Mouse (Mus musculus) lung, embryonic 15.5 days (tissue): ENCODE measurements around the gene Vipas39. TPM values are rescaled to one million over a fixed set of nuclear protein-coding genes. Genes with fewer than 3 reads are reported as not detected.
A peak's percentile ranks its signal among the peaks of the same experiment; 100 is the strongest.

Experiments used
- ATAC-seq: fragments of 200-750 bp; cut with Nextera tagmentation; 2 replicates; pipeline ENCODE4 v1.8.0; 2017; ENCODE audit warnings: moderate number of reproducible peaks, borderline replicate concordance; ENCODE audit not compliant: low FRiP score, low TSS enrichment; ENCODE audit errors: extremely low read depth
- H3K27ac ChIP-seq: fragments of 300-500 bp; sonication (generic); 2 replicates; pipeline ENCODE4 v1.5.1; 2015; ENCODE audit warnings: moderate library complexity, mild to moderate bottlenecking, inconsistent platforms
- H3K27me3 ChIP-seq: fragments of 300-500 bp; sonication (generic); 2 replicates; pipeline ENCODE4 v1.6.1; 2015; ENCODE audit warnings: inconsistent platforms
- H3K36me3 ChIP-seq: fragments of 300-500 bp; sonication (generic); 2 replicates; pipeline ENCODE4 v1.6.1; 2015; ENCODE audit warnings: inconsistent platforms
- H3K4me1 ChIP-seq: fragments of 300-500 bp; sonication (generic); 2 replicates; pipeline ENCODE4 v1.6.1; 2015; ENCODE audit warnings: inconsistent platforms
- H3K4me2 ChIP-seq: fragments of 300-500 bp; sonication (generic); 2 replicates; pipeline ENCODE4 v1.6.1; 2015; ENCODE audit warnings: inconsistent platforms, mild to moderate bottlenecking, moderate library complexity
- H3K4me3 ChIP-seq: fragments of 300-500 bp; sonication (generic); 2 replicates; pipeline ENCODE4 v1.5.1; 2015; ENCODE audit warnings: mild to moderate bottlenecking, inconsistent platforms
- H3K9ac ChIP-seq: fragments of 300-500 bp; sonication (generic); 2 replicates; pipeline ENCODE4 v1.6.1; 2015; ENCODE audit warnings: inconsistent platforms
- H3K9me3 ChIP-seq: fragments of 300-500 bp; sonication (generic); 2 replicates; pipeline ENCODE4 v1.6.1; 2016; ENCODE audit warnings: inconsistent platforms
- WGBS: fragments of 180-500 bp; shearing (Covaris S2); methylation state at CpG from one replicate; pipeline ENCODE4 v1.1.7; 2015; 5-methylcytosine and 5-hydroxymethylcytosine counted together
- polyA plus RNA-seq: library from polyadenylated mRNA; unstranded; fragments of >200 nt; fragmentation: Nextera tagmentation; extraction: Ambion mirVana; gene quantifications from 2 replicates; pipeline ENCODE4 v1.2.1, GENCODE M21; 2015

The Vipas39 gene
- polyA plus RNA-seq, 1 experiment from 2014 or later = 40.7 TPM

- no peaks in the 10 kb centered on the region for H3K27me3 ChIP-seq
- 16% methylated on average over 11 of the region's 11 CpGs for WGBS
- H3K9ac ChIP-seq = peak overlapping the region; percentile 94
- no peaks in the 10 kb centered on the region for H3K9me3 ChIP-seq
- H3K36me3 ChIP-seq = peaks cover 44% of the 10 kb centered on the region
- H3K27ac ChIP-seq = no peak overlapping the region
- ATAC-seq = no peak
- H3K4me3 ChIP-seq = peak overlapping the region; percentile 89
- H3K4me2 ChIP-seq = peak overlapping the region; percentile 64
- peaks cover 17% of the 10 kb centered on the region for H3K4me1 ChIP-seq
Measured at GRCm38 (mm10) chr12:87265444-87265843, 612 bp downstream of the Vipas39 start.

DNA sequence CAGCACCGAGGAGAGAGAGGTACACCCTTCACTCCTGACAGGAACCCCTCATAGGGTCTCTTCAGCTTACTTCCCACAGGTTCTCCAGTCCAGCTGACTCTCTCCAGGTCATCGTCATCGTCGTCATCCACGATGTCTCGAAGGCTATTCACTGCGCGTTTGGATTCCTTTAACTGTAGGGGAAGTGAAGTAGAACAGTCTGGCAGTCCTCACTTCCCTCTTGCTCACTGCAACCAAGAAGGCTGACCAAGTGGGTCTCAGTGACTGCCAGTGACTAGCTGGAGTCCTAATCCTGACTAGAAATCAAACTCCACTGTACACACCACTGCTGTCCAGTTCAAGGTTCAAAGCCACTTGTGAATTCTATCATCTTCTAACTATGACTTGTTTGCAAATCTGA, 5.5 kb downstream of the Vipas39 start:
- Histone ChIP-seq H3K4me2 (no peak overlapping the region), H3K9ac (no peak overlapping the region), H3K27me3 (no peaks in the 10 kb centered on the region), H3K4me1 (peaks cover 7% of the 10 kb centered on the region; the same call in 1 of the 2 replicates), H3K36me3 (peaks cover 65% of the 10 kb centered on the region), H3K27ac (no peak overlapping the region), H3K4me3 (no peak overlapping the region), H3K9me3 (no peaks in the 10 kb centered on the region)
- 94% methylated on average over 8 of the region's 8 CpGs for WGBS
- ATAC-seq = no peak

- 93% methylated on average over 5 of the region's 5 CpGs for WGBS
- H3K4me2 ChIP-seq = no peak overlapping the region
- no peaks in the 10 kb centered on the region for H3K9me3 ChIP-seq
- no peaks in the 10 kb centered on the region for H3K4me1 ChIP-seq
- no peak overlapping the region for H3K27ac ChIP-seq
- no peaks in the 10 kb centered on the region for H3K27me3 ChIP-seq
- no peak overlapping the region for H3K4me3 ChIP-seq
- no peak for ATAC-seq
- H3K9ac ChIP-seq = no peak overlapping the region
- peaks cover 79% of the 10 kb centered on the region for H3K36me3 ChIP-seq
Measured at GRCm38 (mm10) chr12:87256629-87257028, 9.4 kb downstream of the Vipas39 start.

DNA sequence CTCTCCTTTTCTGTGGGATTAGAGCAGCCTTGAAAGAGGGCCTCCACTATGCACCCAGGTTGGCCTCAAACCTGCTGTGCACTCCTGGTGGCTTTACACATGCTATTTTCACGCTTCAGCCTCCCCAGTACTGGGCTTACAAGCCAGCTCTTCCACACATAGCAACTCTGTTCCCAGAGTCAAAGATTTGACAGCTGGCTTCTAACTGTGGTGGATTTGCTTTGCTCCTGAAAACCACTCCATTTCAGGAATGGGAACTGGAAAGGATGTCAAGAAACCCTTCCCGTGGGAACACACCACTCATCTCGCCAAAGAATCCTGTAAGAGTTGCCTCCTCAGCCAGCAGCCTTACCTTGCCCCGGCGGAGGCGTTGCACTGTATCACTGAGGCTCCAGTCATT, 12.2 kb downstream of the Vipas39 start:
- no peak for ATAC-seq
- Histone ChIP-seq H3K36me3 (peaks cover 82% of the 10 kb centered on the region), H3K4me1 (no peaks in the 10 kb centered on the region), H3K4me3 (no peak overlapping the region), H3K27me3 (no peaks in the 10 kb centered on the region), H3K4me2 (no peak overlapping the region), H3K9me3 (no peaks in the 10 kb centered on the region), H3K9ac (no peak overlapping the region), H3K27ac (no peak overlapping the region)
- 95% methylated on average over 6 of the region's 6 CpGs for WGBS

GRCm38 (mm10) chr12:87250161-87250560, 15.9 kb downstream of the Vipas39 start:
- 87% methylated on average over 6 of the region's 6 CpGs for WGBS
- H3K27ac ChIP-seq = no peak overlapping the region
- H3K9ac ChIP-seq = no peak overlapping the region
- H3K36me3 ChIP-seq = peaks cover 74% of the 10 kb centered on the region
- no peaks in the 10 kb centered on the region for H3K27me3 ChIP-seq
- no peak for ATAC-seq
- H3K4me1 ChIP-seq = no peaks in the 10 kb centered on the region
- no peak overlapping the region for H3K4me3 ChIP-seq
- H3K4me2 ChIP-seq = no peak overlapping the region
- H3K9me3 ChIP-seq = no peaks in the 10 kb centered on the region

DNA sequence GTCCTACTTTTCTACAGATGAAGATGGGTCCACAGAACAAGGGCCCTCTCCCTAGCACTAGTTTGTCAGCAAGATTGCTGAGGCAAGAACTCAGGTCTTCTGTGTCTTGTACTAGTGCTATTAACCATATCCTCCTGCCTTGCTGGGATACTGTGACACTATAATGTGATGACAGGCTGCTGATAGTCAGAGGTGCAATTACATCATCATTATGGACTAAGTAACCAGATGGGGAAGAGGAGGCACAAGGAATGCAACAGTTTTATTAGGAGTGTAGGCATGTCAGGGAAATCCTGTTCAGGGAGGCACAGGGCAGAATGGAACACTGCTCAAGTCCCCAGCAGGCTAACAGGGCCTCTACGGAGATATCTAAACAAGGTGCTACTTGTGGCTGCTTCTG, 27.4 kb downstream of the Vipas39 start, which contains the start of gene Noxred1:
Gene Noxred1 (minus strand): TSS at position 101 of the 400 bp plus-strand sequence.
- Histone ChIP-seq H3K9me3 (no peaks in the 10 kb centered on the region), H3K9ac (no peak within 1 kb of the TSS), H3K36me3 (peaks cover 39% of the 10 kb centered on the region), H3K27ac (no peak within 1 kb of the TSS), H3K4me3 (no peak within 1 kb of the TSS), H3K4me1 (no peaks in the 10 kb centered on the region), H3K27me3 (no peaks in the 10 kb centered on the region), H3K4me2 (no peak within 1 kb of the TSS)
- no peak for ATAC-seq
- WGBS = 88% methylated on average over 1 of the region's 1 CpGs

DNA sequence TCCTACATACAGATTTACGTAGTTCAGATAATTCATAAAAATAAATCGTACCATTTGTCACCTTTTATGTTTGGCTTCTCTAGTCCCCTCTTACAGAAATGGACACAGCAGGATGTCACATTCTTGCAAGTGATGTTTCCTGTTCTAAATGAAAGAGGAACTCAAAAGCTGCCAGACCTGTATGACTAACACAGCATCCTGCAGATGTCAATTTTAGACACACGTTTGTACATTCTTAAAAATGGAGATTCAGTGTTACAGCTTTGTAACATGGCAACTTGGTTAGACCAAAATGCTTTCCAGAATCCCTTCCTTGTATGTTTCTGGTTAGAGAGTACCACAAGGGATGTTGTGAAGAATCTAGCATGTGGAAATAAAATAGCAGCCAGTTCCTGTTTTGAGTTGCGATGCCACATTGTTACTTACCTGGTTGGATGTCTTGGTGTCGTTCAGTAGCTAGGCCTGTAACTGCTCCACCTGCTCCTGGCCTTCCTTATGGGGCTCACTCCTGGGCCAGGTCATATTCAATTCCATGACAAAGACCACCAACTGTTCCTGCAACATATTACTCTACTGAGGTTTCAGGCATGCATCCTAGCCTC, 29.1 kb downstream of the Vipas39 start:
- WGBS = 80% methylated on average over 5 of the region's 5 CpGs
- H3K4me3 ChIP-seq = no peak overlapping the region
- H3K36me3 ChIP-seq = peaks cover 33% of the 10 kb centered on the region
- H3K9me3 ChIP-seq = no peaks in the 10 kb centered on the region
- ATAC-seq = no peak
- H3K4me1 ChIP-seq = no peaks in the 10 kb centered on the region
- H3K27me3 ChIP-seq = no peaks in the 10 kb centered on the region
- no peak overlapping the region for H3K4me2 ChIP-seq
- H3K9ac ChIP-seq = no peak overlapping the region
- no peak overlapping the region for H3K27ac ChIP-seq

GRCm38 (mm10) chr12:87230379-87230895, 35.6 kb downstream of the Vipas39 start:
- no peak overlapping the region for H3K4me3 ChIP-seq
- H3K36me3 ChIP-seq = no peaks in the 10 kb centered on the region
- no peak overlapping the region for H3K27ac ChIP-seq
- H3K4me1 ChIP-seq = no peaks in the 10 kb centered on the region
- no peak for ATAC-seq
- no peaks in the 10 kb centered on the region for H3K27me3 ChIP-seq
- no peaks in the 10 kb centered on the region for H3K9me3 ChIP-seq
- no peak overlapping the region for H3K4me2 ChIP-seq
- no peak overlapping the region for H3K9ac ChIP-seq

DNA sequence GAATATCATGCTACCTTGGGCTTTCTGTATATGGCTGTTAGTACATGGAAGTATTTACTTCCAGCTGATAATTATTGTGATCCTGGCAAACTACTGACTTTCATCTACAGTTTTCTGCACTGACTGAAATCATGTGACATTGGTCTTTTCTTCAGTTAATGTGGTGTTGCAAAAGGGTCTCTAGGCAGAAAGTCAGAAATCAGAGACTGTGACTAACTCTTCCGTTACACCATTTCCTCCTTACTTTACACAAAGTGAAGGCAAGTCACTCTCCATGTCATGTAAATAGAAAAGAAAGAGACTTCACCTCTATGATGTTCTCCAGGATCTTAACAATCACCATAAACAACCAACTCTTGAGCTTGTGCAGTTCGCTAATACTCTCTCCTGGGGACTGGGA, 36.4 kb downstream of the Vipas39 start:
- no peak overlapping the region for H3K27ac ChIP-seq
- H3K4me2 ChIP-seq = no peak overlapping the region
- ATAC-seq = no peak
- H3K27me3 ChIP-seq = no peaks in the 10 kb centered on the region
- no peaks in the 10 kb centered on the region for H3K9me3 ChIP-seq
- H3K9ac ChIP-seq = no peak overlapping the region
- 87% methylated on average over 2 of the region's 2 CpGs for WGBS
- H3K4me1 ChIP-seq = no peaks in the 10 kb centered on the region
- H3K36me3 ChIP-seq = no peaks in the 10 kb centered on the region
- H3K4me3 ChIP-seq = no peak overlapping the region

- H3K4me1 ChIP-seq = no peaks in the 10 kb centered on the region
- H3K4me3 ChIP-seq = no peak overlapping the region
- ATAC-seq = no peak
- H3K36me3 ChIP-seq = no peaks in the 10 kb centered on the region
- no peak overlapping the region for H3K27ac ChIP-seq
- H3K4me2 ChIP-seq = no peak overlapping the region
- WGBS = 74% methylated on average over 7 of the region's 7 CpGs
- H3K27me3 ChIP-seq = no peaks in the 10 kb centered on the region
- no peak overlapping the region for H3K9ac ChIP-seq
- no peaks in the 10 kb centered on the region for H3K9me3 ChIP-seq
Measured at GRCm38 (mm10) chr12:87226801-87227200, 39.3 kb downstream of the Vipas39 start.

GRCm38 (mm10) chr12:87224950-87225349, 41.1 kb downstream of the Vipas39 start:
- WGBS = 68% methylated on average over 10 of the region's 10 CpGs
- no peaks in the 10 kb centered on the region for H3K27me3 ChIP-seq
- no peak overlapping the region for H3K4me3 ChIP-seq
- ATAC-seq = no peak
- H3K36me3 ChIP-seq = no peaks in the 10 kb centered on the region
- no peak overlapping the region for H3K4me2 ChIP-seq
- no peaks in the 10 kb centered on the region for H3K4me1 ChIP-seq
- H3K27ac ChIP-seq = no peak overlapping the region
- no peaks in the 10 kb centered on the region for H3K9me3 ChIP-seq
- no peak overlapping the region for H3K9ac ChIP-seq

DNA sequence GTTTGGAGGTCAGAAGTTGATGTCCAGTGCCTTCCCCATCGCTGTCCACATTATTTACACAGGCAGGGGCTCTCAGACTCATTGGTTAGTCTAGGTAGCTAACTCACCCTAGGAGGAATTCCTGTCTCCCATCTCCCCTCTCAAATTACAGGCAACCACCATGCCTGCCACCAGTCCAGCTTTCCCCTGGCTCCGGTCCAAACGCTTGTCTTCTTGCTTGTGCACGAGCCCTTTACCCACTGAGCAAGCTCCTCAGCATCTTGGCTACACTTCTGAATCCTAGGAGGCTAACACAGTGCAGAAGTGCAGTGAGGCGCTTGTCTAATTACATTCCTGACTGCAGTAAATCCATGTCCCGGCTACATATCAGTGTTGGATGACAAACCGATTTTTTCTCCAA, 46.7 kb downstream of the Vipas39 start:
- H3K27ac ChIP-seq = no peak overlapping the region
- no peak overlapping the region for H3K4me3 ChIP-seq
- WGBS = 32% methylated on average over 7 of the region's 7 CpGs
- no peaks in the 10 kb centered on the region for H3K9me3 ChIP-seq
- no peak overlapping the region for H3K4me2 ChIP-seq
- no peaks in the 10 kb centered on the region for H3K36me3 ChIP-seq
- no peak overlapping the region for H3K9ac ChIP-seq
- ATAC-seq = no peak
- no peaks in the 10 kb centered on the region for H3K27me3 ChIP-seq
- H3K4me1 ChIP-seq = no peaks in the 10 kb centered on the region

- Histone ChIP-seq H3K4me1 (no peaks in the 10 kb centered on the region), H3K36me3 (no peaks in the 10 kb centered on the region), H3K4me2 (no peak overlapping the region), H3K27ac (no peak overlapping the region), H3K27me3 (no peaks in the 10 kb centered on the region), H3K4me3 (no peak overlapping the region), H3K9me3 (no peaks in the 10 kb centered on the region), H3K9ac (no peak overlapping the region)
- ATAC-seq = no peak
Measured at GRCm38 (mm10) chr12:87217596-87217995, 48.5 kb downstream of the Vipas39 start.
